Mouse (Mus musculus): ENCODE results near the gene Myrip. TPM values are rescaled to one million over a fixed set of nuclear protein-coding genes. Genes with fewer than 3 reads are reported as not detected.

Myrip gene
- total RNA-seq, 1 experiment, result 0.40 TPM

GRCm38 (mm10) chr9:120438781-120439180 is 137.5 kb downstream of the Myrip start:
- in situ Hi-C loops (cut with MboI; ENCODE audit: low sequenced_read_pairs in 2 of 2, unreplicated experiment in 2 of 2), result no loop called here
- no peak overlapping the region for H3K27ac ChIP-seq (ENCODE audit: insufficient read depth, low read depth, low read length, poor library complexity, severe bottlenecking)
- DNase-seq (ENCODE audit: low read depth, low spot score), result no peak
- no peak overlapping the region for H3K9ac ChIP-seq (ENCODE audit: insufficient read depth, low read depth, low read length, poor library complexity, severe bottlenecking)
- H3K36me3 ChIP-seq (ENCODE audit: control insufficient read depth, insufficient read depth, low read length, poor library complexity, severe bottlenecking), result no peaks in the 10 kb centered on the region
- H3K9me3 ChIP-seq (ENCODE audit: control insufficient read depth, insufficient read depth, low read depth, low read length), result no peaks in the 10 kb centered on the region
- H3K4me3 ChIP-seq (ENCODE audit: insufficient read depth in 1 of 2, low read depth in 1 of 2, low read length in 2 of 2, poor library complexity in 1 of 2, severe bottlenecking in 1 of 2), result no peak overlapping the region
- peaks cover 0 to 2% of the 10 kb centered on the region in 2 experiments; a peak in 1 of 4 replicates for H3K4me1 ChIP-seq (ENCODE audit: control insufficient read depth in 2 of 2, insufficient read depth in 2 of 2, low read length in 2 of 2, poor library complexity in 1 of 2)
- TF ChIP-seq ZC3H11A (IDR thresholded peaks at IDR 0.05; ENCODE audit: borderline replicate concordance, low read depth, low read length) (no peak), HCFC1 (IDR thresholded peaks at IDR 0.05; ENCODE audit: borderline replicate concordance, insufficient read depth, low read length) (no peak), ZNF384 (IDR thresholded peaks at IDR 0.05; ENCODE audit: low read depth, low read length) (no peak), MAFK (IDR thresholded peaks at IDR 0.05; ENCODE audit: insufficient read depth, low read depth, low read length) (no peak), CHD2 (IDR thresholded peaks at IDR 0.05; ENCODE audit: low read depth, low read length) (no peak)

GRCm38 (mm10) chr9:120444642-120445041 is 143.3 kb downstream of the Myrip start:
- Histone ChIP-seq H3K4me3 (ENCODE audit: insufficient read depth in 1 of 2, low read depth in 1 of 2, low read length in 2 of 2, poor library complexity in 1 of 2, severe bottlenecking in 1 of 2) (no peak overlapping the region), H3K36me3 (ENCODE audit: control insufficient read depth, insufficient read depth, low read length, poor library complexity, severe bottlenecking) (no peaks in the 10 kb centered on the region), H3K9me3 (ENCODE audit: control insufficient read depth, insufficient read depth, low read depth, low read length) (no peaks in the 10 kb centered on the region), H3K27ac (ENCODE audit: insufficient read depth, low read depth, low read length, poor library complexity, severe bottlenecking) (no peak overlapping the region), H3K4me1 (ENCODE audit: control insufficient read depth in 2 of 2, insufficient read depth in 2 of 2, low read length in 2 of 2, poor library complexity in 1 of 2) (no peaks in the 10 kb centered on the region), H3K9ac (ENCODE audit: insufficient read depth, low read depth, low read length, poor library complexity, severe bottlenecking) (no peak overlapping the region)
- TF ChIP-seq ZC3H11A (IDR thresholded peaks at IDR 0.05; ENCODE audit: borderline replicate concordance, low read depth, low read length), result no peak
- TF ChIP-seq ZNF384 (IDR thresholded peaks at IDR 0.05; ENCODE audit: low read depth, low read length), result no peak
- no peak for TF ChIP-seq MAFK (IDR thresholded peaks at IDR 0.05; ENCODE audit: insufficient read depth, low read depth, low read length)
- TF ChIP-seq HCFC1 (IDR thresholded peaks at IDR 0.05; ENCODE audit: borderline replicate concordance, insufficient read depth, low read length), result no peak
- no peak for TF ChIP-seq CHD2 (IDR thresholded peaks at IDR 0.05; ENCODE audit: low read depth, low read length)
- in situ Hi-C loops (cut with MboI; ENCODE audit: low sequenced_read_pairs in 2 of 2, unreplicated experiment in 2 of 2), result no loop called here
- DNase-seq (ENCODE audit: low read depth, low spot score), result no peak

GRCm38 (mm10) chr9:120449696-120450329 is 148.5 kb downstream of the Myrip start:
- Histone ChIP-seq H3K4me1 (ENCODE audit: control insufficient read depth in 2 of 2, insufficient read depth in 2 of 2, low read length in 2 of 2, poor library complexity in 1 of 2) (no peaks in the 10 kb centered on the region), H3K27ac (ENCODE audit: insufficient read depth, low read depth, low read length, poor library complexity, severe bottlenecking) (no peak overlapping the region), H3K9me3 (ENCODE audit: control insufficient read depth, insufficient read depth, low read depth, low read length) (no peaks in the 10 kb centered on the region), H3K36me3 (ENCODE audit: control insufficient read depth, insufficient read depth, low read length, poor library complexity, severe bottlenecking) (no peaks in the 10 kb centered on the region), H3K4me3 (ENCODE audit: insufficient read depth in 1 of 2, low read depth in 1 of 2, low read length in 2 of 2, poor library complexity in 1 of 2, severe bottlenecking in 1 of 2) (no peak overlapping the region), H3K9ac (ENCODE audit: insufficient read depth, low read depth, low read length, poor library complexity, severe bottlenecking) (no peak overlapping the region)
- in situ Hi-C loops (cut with MboI; ENCODE audit: low sequenced_read_pairs in 2 of 2, unreplicated experiment in 2 of 2), result no loop called here
- TF ChIP-seq MAFK (IDR thresholded peaks at IDR 0.05; ENCODE audit: insufficient read depth, low read depth, low read length) (no peak), HCFC1 (IDR thresholded peaks at IDR 0.05; ENCODE audit: borderline replicate concordance, insufficient read depth, low read length) (no peak), ZC3H11A (IDR thresholded peaks at IDR 0.05; ENCODE audit: borderline replicate concordance, low read depth, low read length) (no peak), ZNF384 (IDR thresholded peaks at IDR 0.05; ENCODE audit: low read depth, low read length) (no peak), CHD2 (IDR thresholded peaks at IDR 0.05; ENCODE audit: low read depth, low read length) (no peak)
- DNase-seq (ENCODE audit: low read depth, low spot score), result no peak

DNA sequence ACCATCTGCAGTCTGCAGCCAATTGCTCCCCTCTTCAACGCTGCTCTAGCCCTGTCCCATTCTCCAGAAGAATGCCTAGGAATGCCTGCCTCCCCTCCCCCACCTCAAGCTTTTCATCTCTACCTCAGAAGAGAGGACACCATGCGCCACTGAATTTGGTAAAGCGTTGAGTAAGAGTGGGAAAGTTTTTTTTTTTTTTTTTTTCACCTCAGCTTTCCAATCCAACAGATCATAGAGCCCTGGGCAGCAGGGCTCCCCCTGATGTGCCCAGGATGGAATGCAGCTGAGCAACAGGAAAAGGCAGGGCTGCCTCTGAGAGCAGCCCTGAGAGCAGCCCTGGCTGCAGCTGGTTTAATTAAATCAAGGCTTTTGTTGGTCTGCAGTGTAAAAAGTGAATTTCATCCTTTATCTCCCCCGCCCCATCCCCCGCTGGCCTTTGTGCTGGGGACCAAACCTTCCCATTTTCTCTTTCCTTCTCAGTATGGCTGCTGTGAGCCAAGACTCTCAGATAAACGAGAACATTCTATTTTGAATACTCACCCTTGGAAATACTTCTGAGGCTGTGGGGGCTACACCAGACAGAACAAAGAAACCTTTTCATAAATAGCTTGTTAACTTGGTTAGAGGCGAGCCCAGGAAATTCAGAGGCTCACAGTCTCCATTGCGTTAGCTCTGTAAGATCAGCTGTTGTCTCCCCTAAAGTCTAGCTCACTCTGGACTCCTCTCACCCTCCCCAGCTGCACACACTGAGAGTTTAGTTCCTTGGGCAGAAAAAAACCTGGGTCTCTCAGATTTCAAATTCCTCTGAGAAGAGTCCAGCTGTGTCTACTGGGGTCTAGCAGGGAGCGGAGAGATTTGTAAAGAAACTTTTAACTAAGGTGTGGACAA is 154.7 kb downstream of the Myrip start:
- in situ Hi-C loops (cut with MboI; ENCODE audit: low sequenced_read_pairs in 2 of 2, unreplicated experiment in 2 of 2), result no loop called here
- H3K9ac ChIP-seq (ENCODE audit: insufficient read depth, low read depth, low read length, poor library complexity, severe bottlenecking), result no peak overlapping the region
- H3K27ac ChIP-seq (ENCODE audit: insufficient read depth, low read depth, low read length, poor library complexity, severe bottlenecking), result no peak overlapping the region

More for the DNA sequence above, 154.7 kb downstream of the Myrip start:
- Histone ChIP-seq H3K4me1 (ENCODE audit: control insufficient read depth in 2 of 2, insufficient read depth in 2 of 2, low read length in 2 of 2, poor library complexity in 1 of 2) (peaks cover 0 to 6% of the 10 kb centered on the region in 2 experiments; a peak in 1 of 4 replicates), H3K4me3 (ENCODE audit: insufficient read depth in 1 of 2, low read depth in 1 of 2, low read length in 2 of 2, poor library complexity in 1 of 2, severe bottlenecking in 1 of 2) (no peak overlapping the region), H3K9me3 (ENCODE audit: control insufficient read depth, insufficient read depth, low read depth, low read length) (no peaks in the 10 kb centered on the region), H3K36me3 (ENCODE audit: control insufficient read depth, insufficient read depth, low read length, poor library complexity, severe bottlenecking) (no peaks in the 10 kb centered on the region)
- no peak for DNase-seq (ENCODE audit: low read depth, low spot score)
- TF ChIP-seq MAFK (IDR thresholded peaks at IDR 0.05; ENCODE audit: insufficient read depth, low read depth, low read length), result no peak
- TF ChIP-seq ZNF384 (IDR thresholded peaks at IDR 0.05; ENCODE audit: low read depth, low read length), result peak; percentile 75; the same call in 1 of the 2 replicates

All from ES-E14 (cell line).